Mouse (Mus musculus) limb, embryonic 14.5 days (tissue): ENCODE data around the gene Cfd. TPM values are rescaled to one million over a fixed set of nuclear protein-coding genes. Genes with fewer than 3 reads are reported as not detected.
A peak's percentile ranks its signal among the peaks of the same experiment; 100 is the strongest.

Experiments
- ATAC-seq: fragments of 200-750 bp; cut with Nextera tagmentation; 2 replicates; pipeline ENCODE4 v1.8.0; 2017; ENCODE audit warnings: low read depth, moderate number of reproducible peaks, moderate TSS enrichment; ENCODE audit not compliant: low FRiP score
- DNase-seq: peaks from one replicate; pipeline ENCODE4 v3.0.0-alpha.2; 2015; ENCODE audit warnings: low spot score
- H3K27ac ChIP-seq: fragments of 300-500 bp; sonication (generic); replicated peaks from 2 replicates; pipeline ENCODE4 v1.5.1; 2014; ENCODE audit warnings: low read depth, mild to moderate bottlenecking, low read length, moderate library complexity, mixed read lengths
- H3K27me3 ChIP-seq: fragments of 300-500 bp; sonication (generic); 2 replicates; pipeline ENCODE4 v1.6.1; 2014; ENCODE audit warnings: low read length, mixed read lengths; ENCODE audit not compliant: control insufficient read depth, insufficient read depth
- H3K36me3 ChIP-seq: fragments of 300-500 bp; sonication (generic); 2 replicates; pipeline ENCODE4 v1.6.1; 2014; ENCODE audit warnings: mild to moderate bottlenecking, low read length, moderate library complexity, mixed read lengths; ENCODE audit not compliant: control insufficient read depth, insufficient read depth
- H3K4me1 ChIP-seq: fragments of 300-500 bp; sonication (generic); 2 replicates; pipeline ENCODE4 v1.6.1; 2014; ENCODE audit warnings: antibody characterized with exemption, low read length, mixed read lengths; ENCODE audit not compliant: control insufficient read depth, insufficient read depth
- H3K4me2 ChIP-seq: fragments of 300-500 bp; sonication (generic); replicated peaks from 2 replicates; pipeline ENCODE4 v1.6.1; 2014; ENCODE audit warnings: low read depth, mild to moderate bottlenecking, low read length, moderate library complexity; ENCODE audit not compliant: severe bottlenecking
- H3K4me3 ChIP-seq: fragments of 300-500 bp; sonication (generic); replicated peaks from 2 replicates; pipeline ENCODE4 v1.5.1; 2014; ENCODE audit warnings: low read length
- H3K9ac ChIP-seq: fragments of 300-500 bp; sonication (generic); 2 replicates; pipeline ENCODE4 v1.6.1; 2014; ENCODE audit warnings: mild to moderate bottlenecking, low read depth, low read length, moderate library complexity; ENCODE audit not compliant: severe bottlenecking
- H3K9me3 ChIP-seq: fragments of 300-500 bp; sonication (generic); 2 replicates; pipeline ENCODE4 v1.6.1; 2016; ENCODE audit warnings: low read length; ENCODE audit not compliant: control insufficient read depth
- POLR2A ChIP-seq: fragments of 200-500 bp; IDR thresholded peaks from 2 replicates; pipeline ENCODE4 v1.8.0; 2012; ENCODE audit warnings: inconsistent platforms, mild to moderate bottlenecking, moderate library complexity, borderline replicate concordance; ENCODE audit not compliant: insufficient read depth, insufficient read length; ENCODE audit errors: extremely low read depth
- WGBS: fragments of 180-500 bp; shearing (Covaris S2); extraction: QIAGEN DNeasy Blood & Tissue Kit; methylation state at CpG from one replicate; pipeline ENCODE4 v1.1.7; 2014; 5-methylcytosine and 5-hydroxymethylcytosine counted together
- polyA plus RNA-seq, 2 experiments: library from polyadenylated mRNA; depleted of rRNA in 1 of 2; stranded (reverse) in 1 of 2; unstranded in 1 of 2; fragments of >200 nt; fragmentation: Nextera tagmentation in 1 of 2; extraction: Ambion mirVana in 1 of 2; gene quantifications; 2 replicates each; pipeline versions ENCODE4 v1.2.1 to v1.2.3; 2012 to 2014

The Cfd gene
- polyA plus RNA-seq, 2 experiments: 1.1 TPM; not detected in 1

DNA sequence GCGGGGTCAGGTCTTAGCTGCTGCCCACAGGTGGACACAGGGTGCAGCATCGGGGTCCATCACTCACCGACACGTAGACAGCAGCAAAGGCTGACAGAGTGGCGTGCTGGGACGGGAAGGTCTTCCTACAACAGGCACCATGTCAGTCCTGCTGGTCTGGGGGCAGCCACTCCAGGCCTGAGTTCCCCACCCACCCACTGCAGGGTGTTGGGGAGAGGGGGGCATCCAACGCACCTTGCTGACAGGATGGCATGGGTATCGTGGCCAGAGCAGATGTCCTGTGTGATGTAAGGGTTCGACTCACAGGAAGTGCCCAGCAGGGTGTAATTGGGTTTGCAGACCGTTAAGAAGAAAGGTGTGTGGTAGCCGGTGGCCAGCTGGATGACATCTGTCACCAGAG, 24.1 kb upstream of the Cfd start:
- peaks cover 84% of the 10 kb centered on the region for H3K36me3 ChIP-seq
- ATAC-seq (no peak), DNase-seq (no peak)
- H3K4me2 ChIP-seq: no peak overlapping the region
- no peak overlapping the region for H3K4me3 ChIP-seq
- TF ChIP-seq POLR2A: no peak
- no peaks in the 10 kb centered on the region for H3K27me3 ChIP-seq
- WGBS: 65% methylated on average over 11 of the region's 11 CpGs
- H3K9me3 ChIP-seq: no peaks in the 10 kb centered on the region
- no peak overlapping the region for H3K27ac ChIP-seq
- H3K9ac ChIP-seq: no peak overlapping the region
- H3K4me1 ChIP-seq: no peaks in the 10 kb centered on the region

DNA sequence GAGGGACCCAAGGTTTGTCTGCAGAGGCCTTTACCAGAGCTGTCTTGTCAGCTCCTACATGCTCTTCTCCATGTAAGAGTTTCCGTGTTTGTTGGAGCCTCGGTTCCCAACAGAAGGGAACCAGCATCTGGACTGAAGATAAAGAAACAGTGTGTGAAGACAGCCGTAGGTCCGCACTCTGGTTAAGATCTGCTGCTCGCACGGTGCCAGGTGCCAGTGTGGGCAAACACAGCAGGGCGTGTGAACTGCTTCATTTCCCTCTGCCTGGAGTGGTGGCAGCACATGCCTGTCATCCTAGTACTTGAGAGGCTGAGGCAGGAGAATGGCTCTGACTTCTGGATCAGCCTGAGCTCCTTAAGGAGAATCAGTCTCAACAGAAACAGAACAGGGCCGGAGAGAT, 18.8 kb upstream of the Cfd start:
- Histone ChIP-seq H3K4me3 (no peak overlapping the region), H3K4me2 (no peak overlapping the region), H3K9me3 (no peaks in the 10 kb centered on the region), H3K9ac (no peak overlapping the region), H3K27ac (no peak overlapping the region), H3K4me1 (peaks cover 16% of the 10 kb centered on the region; the same call in 1 of the 2 replicates), H3K36me3 (peaks cover 36% of the 10 kb centered on the region), H3K27me3 (no peaks in the 10 kb centered on the region)
- DNase-seq (no peak), ATAC-seq (no peak)
- TF ChIP-seq POLR2A: no peak
- 94% methylated on average over 8 of the region's 8 CpGs for WGBS

DNA sequence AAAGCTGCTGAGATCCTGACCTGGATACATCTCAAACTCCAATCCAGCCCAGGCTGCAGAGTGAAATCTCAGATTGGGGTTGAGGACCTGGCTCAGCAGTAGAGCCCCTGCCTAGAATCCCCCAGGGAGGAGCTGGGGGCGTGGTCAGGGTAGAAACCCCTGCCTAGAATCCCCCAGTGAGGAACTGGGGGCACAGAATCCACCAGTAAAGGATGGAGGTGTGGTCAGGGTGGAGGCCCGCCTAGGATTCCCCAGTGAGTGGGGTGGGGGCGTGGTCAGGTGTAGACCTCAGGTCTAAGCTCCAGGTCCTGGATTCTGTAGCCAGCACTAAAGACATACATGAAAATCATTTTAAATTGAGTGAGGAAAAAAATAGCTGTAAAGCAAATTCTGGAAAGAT, 17.8 kb upstream of the Cfd start:
- Histone ChIP-seq H3K27ac (no peak overlapping the region), H3K4me3 (peak overlapping the region; percentile 58), H3K9ac (peak overlapping the region; percentile 88; the same call in 1 of the 2 replicates), H3K9me3 (no peaks in the 10 kb centered on the region), H3K27me3 (no peaks in the 10 kb centered on the region), H3K4me2 (peak overlapping the region; percentile 72), H3K36me3 (peaks cover 29% of the 10 kb centered on the region), H3K4me1 (peaks cover 16% of the 10 kb centered on the region; the same call in 1 of the 2 replicates)
- no peak for DNase-seq
- TF ChIP-seq POLR2A: no peak
- ATAC-seq: no peak
- WGBS: 49% methylated on average over 3 of the region's 3 CpGs

DNA sequence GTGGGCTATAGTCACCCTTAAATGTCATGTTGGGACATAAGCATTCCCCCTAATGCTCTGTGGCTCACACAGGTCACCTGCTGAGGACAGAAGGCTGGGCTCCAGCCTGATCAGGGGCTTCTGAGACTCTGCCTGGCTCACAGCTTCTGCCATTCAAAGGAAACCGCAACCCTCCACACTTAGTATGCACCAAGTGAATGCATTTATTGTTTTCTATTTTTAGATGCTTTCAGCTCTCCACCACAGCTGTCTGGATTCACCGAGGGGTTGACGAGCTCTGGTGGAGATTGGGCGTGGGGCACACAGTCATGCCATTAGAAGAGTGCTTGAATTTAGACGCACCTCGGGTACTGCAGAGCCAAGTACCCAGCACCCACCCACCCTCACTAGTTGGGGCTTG, 17.3 kb upstream of the Cfd start:
- Histone ChIP-seq H3K36me3 (peaks cover 29% of the 10 kb centered on the region), H3K27ac (0 out of 2 replicates have a peak overlapping the region, but pooled peaks have one; percentile 75), H3K4me2 (peak overlapping the region; percentile 72), H3K4me3 (peak overlapping the region; percentile 58), H3K9ac (peak overlapping the region; percentile 88), H3K27me3 (no peaks in the 10 kb centered on the region), H3K9me3 (no peaks in the 10 kb centered on the region), H3K4me1 (peaks cover 16% of the 10 kb centered on the region; the same call in 1 of the 2 replicates)
- no peak for TF ChIP-seq POLR2A
- WGBS: 11% methylated on average over 6 of the region's 6 CpGs
- DNase-seq (no peak), ATAC-seq (no peak)

DNA sequence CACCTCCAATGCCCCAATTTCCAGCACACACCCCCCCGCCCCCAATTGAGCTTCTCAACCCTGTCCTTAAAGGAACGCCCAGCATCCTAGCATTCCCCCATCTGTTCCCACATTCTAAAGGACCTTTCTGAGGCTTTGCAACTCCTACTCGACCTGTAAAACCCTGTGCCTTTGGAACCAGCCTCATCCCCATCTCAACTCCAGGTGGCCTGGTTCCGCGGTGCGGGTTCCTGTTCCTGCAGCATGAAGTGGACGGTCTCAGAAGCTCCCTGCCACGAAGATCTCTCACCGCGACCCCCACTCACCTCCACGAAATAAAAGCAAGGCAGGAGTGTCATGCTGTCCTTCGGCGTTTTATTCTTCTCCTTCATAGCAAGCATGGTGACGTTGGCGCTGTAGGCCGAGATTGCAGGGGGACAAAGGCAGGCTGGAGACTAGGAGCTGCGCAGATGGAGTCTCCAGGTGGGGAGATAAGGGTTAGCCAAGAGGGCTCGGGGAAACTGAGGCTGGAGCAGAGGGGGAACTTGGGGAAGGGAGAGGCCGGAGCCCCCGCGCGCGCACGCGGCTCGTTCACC, 16.9 kb upstream of the Cfd start:
- no peak; the same call in 1 of the 2 replicates for ATAC-seq
- DNase-seq: no peak
- H3K4me2 ChIP-seq: peak overlapping the region; percentile 72
- peak overlapping the region; percentile 75 for H3K27ac ChIP-seq
- H3K36me3 ChIP-seq: peaks cover 29% of the 10 kb centered on the region
- no peaks in the 10 kb centered on the region for H3K27me3 ChIP-seq
- H3K4me3 ChIP-seq: peak overlapping the region; percentile 58
- TF ChIP-seq POLR2A: no peak
- under 1% methylated on average over 26 of the region's 26 CpGs for WGBS
- peak overlapping the region; percentile 88 for H3K9ac ChIP-seq
- H3K4me1 ChIP-seq: peaks cover 16% of the 10 kb centered on the region; the same call in 1 of the 2 replicates
- no peaks in the 10 kb centered on the region for H3K9me3 ChIP-seq
